Mouse (Mus musculus): ENCODE data around the gene Tbc1d7.

Tbc1d7 gene

DNA sequence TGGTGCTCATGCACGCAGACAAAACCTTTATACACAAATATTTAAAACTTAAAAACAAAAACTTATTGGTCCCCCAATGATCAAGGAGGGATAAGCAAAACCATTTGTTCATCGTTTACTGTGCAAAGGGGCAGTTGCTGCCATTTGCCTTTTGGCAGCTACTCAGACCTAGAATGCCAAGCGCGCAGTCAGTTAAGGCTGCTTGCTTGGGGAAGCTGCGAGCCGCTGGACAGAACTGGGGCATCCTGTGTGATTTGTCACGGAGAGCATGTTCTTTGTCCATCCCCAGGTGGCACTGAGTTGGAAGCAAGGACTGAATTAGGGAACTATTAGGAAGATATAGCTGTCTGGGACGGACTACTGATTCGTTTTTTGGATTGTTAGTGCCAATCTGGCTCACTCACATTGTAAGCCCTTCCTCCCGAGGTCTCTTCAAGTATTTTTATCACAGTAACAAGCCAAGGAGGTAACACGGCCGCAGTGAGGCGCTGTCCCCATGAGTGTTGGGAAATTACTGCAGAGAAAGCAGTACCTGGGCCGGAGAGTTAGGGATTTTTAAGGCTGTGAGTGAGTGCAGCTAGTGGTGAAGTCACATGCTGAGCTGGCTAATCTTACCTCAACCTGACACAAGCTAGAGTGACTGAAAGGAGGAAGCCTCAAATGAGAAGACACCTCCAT, 874 bp upstream of the Tbc1d7 start:
- H3K9me3 ChIP-seq (ENCODE audit: low read length) = 0 out of 2 replicates have a peak, but pooled peaks cover 4% of the 10 kb centered on the region
- H3K36me3 ChIP-seq (ENCODE audit: insufficient read depth, low read length) = no peaks in the 10 kb centered on the region
- no peak for TF ChIP-seq NANOG (IDR thresholded peaks at IDR 0.05; ENCODE audit: borderline replicate concordance, low read length)
- TF ChIP-seq POU5F1 (IDR thresholded peaks at IDR 0.05; ENCODE audit: borderline replicate concordance, low read length) = no peak
- TF ChIP-seq CTCF (conservative IDR thresholded peaks at IDR 0.05; ENCODE audit: low read length) = peak; percentile 18; the same call in 1 of the 2 replicates
- H3K4me1 ChIP-seq (replicated peaks; ENCODE audit: low read depth, low read length) = peaks cover 19% of the 10 kb centered on the region
- H3K4me3 ChIP-seq (replicated peaks; ENCODE audit: low read length) = peak overlapping the region; percentile 91
- H3K27me3 ChIP-seq (ENCODE audit: insufficient read depth, low read length) = no peaks in the 10 kb centered on the region

DNA sequence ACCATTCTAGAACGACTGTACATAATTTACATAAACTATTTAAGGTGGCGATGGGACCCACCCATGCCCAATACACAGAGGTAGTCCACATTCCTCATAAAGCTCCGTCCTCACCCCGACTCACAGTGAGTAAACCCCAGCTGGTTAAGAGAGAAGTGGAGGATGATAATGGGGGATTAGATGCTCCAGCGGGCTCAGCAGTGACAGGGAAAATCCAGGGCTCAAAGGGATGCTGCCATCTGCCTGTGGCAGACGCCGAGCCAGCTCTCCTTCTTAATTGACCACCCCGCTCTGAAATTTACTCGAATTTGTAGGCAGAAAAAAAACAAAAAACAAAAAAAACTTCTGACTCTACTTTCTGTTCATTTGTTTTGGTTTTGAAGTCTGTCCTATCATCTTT, 3.6 kb downstream of the Tbc1d7 start:
- Histone ChIP-seq H3K4me1 (replicated peaks; ENCODE audit: low read depth, low read length) (peaks cover 12% of the 10 kb centered on the region), H3K4me3 (replicated peaks; ENCODE audit: low read length) (no peak overlapping the region), H3K27me3 (ENCODE audit: insufficient read depth, low read length) (no peaks in the 10 kb centered on the region), H3K9me3 (ENCODE audit: low read length) (no peaks in the 10 kb centered on the region), H3K36me3 (ENCODE audit: insufficient read depth, low read length) (peaks cover 11% of the 10 kb centered on the region)
- TF ChIP-seq NANOG (IDR thresholded peaks at IDR 0.05; ENCODE audit: borderline replicate concordance, low read length) (no peak), CTCF (conservative IDR thresholded peaks at IDR 0.05; ENCODE audit: low read length) (no peak), POU5F1 (IDR thresholded peaks at IDR 0.05; ENCODE audit: borderline replicate concordance, low read length) (no peak)

- TF ChIP-seq POU5F1 (IDR thresholded peaks at IDR 0.05; ENCODE audit: borderline replicate concordance, low read length) (no peak), NANOG (IDR thresholded peaks at IDR 0.05; ENCODE audit: borderline replicate concordance, low read length) (no peak), CTCF (conservative IDR thresholded peaks at IDR 0.05; ENCODE audit: low read length) (no peak)
- peaks cover 13% of the 10 kb centered on the region for H3K36me3 ChIP-seq (ENCODE audit: insufficient read depth, low read length)
- no peaks in the 10 kb centered on the region for H3K27me3 ChIP-seq (ENCODE audit: insufficient read depth, low read length)
- no peak overlapping the region for H3K4me3 ChIP-seq (replicated peaks; ENCODE audit: low read length)
- H3K4me1 ChIP-seq (replicated peaks; ENCODE audit: low read depth, low read length) = peaks cover 24% of the 10 kb centered on the region
- no peaks in the 10 kb centered on the region for H3K9me3 ChIP-seq (ENCODE audit: low read length)
Measured at GRCm38 (mm10) chr13:43159429-43159828, 11.9 kb downstream of the Tbc1d7 start.

DNA sequence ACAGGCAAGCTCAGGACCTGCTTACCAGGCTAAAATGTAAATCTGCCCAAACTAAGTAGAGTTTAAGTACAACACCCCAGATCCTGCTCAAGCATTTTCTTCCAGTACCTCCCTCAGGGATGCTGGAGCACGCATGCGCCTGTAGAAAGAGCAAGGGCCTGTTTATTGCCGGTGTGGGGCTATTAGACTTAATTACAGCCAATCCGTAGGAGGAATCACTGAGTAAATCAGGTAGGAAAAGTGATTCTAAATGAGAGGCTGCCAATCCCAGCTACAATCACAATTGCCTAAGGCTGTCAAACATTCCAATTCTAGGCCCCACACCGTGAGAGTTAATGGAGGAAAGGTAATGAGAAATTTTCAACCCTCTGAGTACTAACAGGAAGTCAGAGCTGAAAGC, 13.0 kb downstream of the Tbc1d7 start:
- Histone ChIP-seq H3K27me3 (ENCODE audit: insufficient read depth, low read length) (no peaks in the 10 kb centered on the region), H3K9me3 (ENCODE audit: low read length) (no peaks in the 10 kb centered on the region), H3K4me1 (replicated peaks; ENCODE audit: low read depth, low read length) (peaks cover 24% of the 10 kb centered on the region), H3K36me3 (ENCODE audit: insufficient read depth, low read length) (peaks cover 10% of the 10 kb centered on the region), H3K4me3 (replicated peaks; ENCODE audit: low read length) (no peak overlapping the region)
- TF ChIP-seq POU5F1 (IDR thresholded peaks at IDR 0.05; ENCODE audit: borderline replicate concordance, low read length) (no peak), CTCF (conservative IDR thresholded peaks at IDR 0.05; ENCODE audit: low read length) (no peak), NANOG (IDR thresholded peaks at IDR 0.05; ENCODE audit: borderline replicate concordance, low read length) (no peak)

GRCm38 (mm10) chr13:43157370-43157769, 13.9 kb downstream of the Tbc1d7 start:
- no peaks in the 10 kb centered on the region for H3K9me3 ChIP-seq (ENCODE audit: low read length)
- no peaks in the 10 kb centered on the region for H3K27me3 ChIP-seq (ENCODE audit: insufficient read depth, low read length)
- H3K4me1 ChIP-seq (replicated peaks; ENCODE audit: low read depth, low read length) = peaks cover 28% of the 10 kb centered on the region
- no peak overlapping the region for H3K4me3 ChIP-seq (replicated peaks; ENCODE audit: low read length)
- TF ChIP-seq POU5F1 (IDR thresholded peaks at IDR 0.05; ENCODE audit: borderline replicate concordance, low read length) (no peak), NANOG (IDR thresholded peaks at IDR 0.05; ENCODE audit: borderline replicate concordance, low read length) (no peak), CTCF (conservative IDR thresholded peaks at IDR 0.05; ENCODE audit: low read length) (no peak)
- peaks cover 8% of the 10 kb centered on the region; the same call in 1 of the 2 replicates for H3K36me3 ChIP-seq (ENCODE audit: insufficient read depth, low read length)

DNA sequence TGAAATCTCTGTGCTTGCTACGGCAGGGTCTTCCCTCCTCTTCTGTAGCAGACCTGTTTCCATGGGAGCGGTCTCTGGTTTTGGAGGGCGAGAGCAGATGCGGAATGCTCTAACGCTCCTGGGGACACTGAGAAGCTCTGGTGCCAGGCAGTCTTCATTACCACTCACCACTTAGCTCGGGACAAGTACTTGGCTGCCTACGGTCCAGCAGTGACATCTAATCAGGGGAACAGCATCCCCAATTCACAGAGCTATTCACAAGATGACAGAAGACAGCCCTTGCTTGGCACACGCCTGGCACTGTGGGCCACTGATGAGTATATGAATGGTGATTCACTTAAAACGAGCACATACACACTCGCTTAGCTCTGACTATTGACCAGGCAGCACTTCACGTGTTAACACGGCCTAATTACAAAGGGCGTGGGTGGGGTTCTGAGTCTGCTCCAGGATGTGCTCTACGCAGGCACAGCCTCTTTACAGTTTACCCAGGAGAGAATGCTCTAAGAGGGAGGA, 19.2 kb downstream of the Tbc1d7 start:
- Histone ChIP-seq H3K9me3 (ENCODE audit: low read length) (no peaks in the 10 kb centered on the region), H3K36me3 (ENCODE audit: insufficient read depth, low read length) (peaks cover 16% of the 10 kb centered on the region; the same call in 1 of the 2 replicates), H3K4me1 (replicated peaks; ENCODE audit: low read depth, low read length) (peaks cover 25% of the 10 kb centered on the region), H3K27me3 (ENCODE audit: insufficient read depth, low read length) (no peaks in the 10 kb centered on the region), H3K4me3 (replicated peaks; ENCODE audit: low read length) (0 out of 2 replicates have a peak overlapping the region, but pooled peaks have one; percentile 20)
- TF ChIP-seq POU5F1 (IDR thresholded peaks at IDR 0.05; ENCODE audit: borderline replicate concordance, low read length) (no peak), NANOG (IDR thresholded peaks at IDR 0.05; ENCODE audit: borderline replicate concordance, low read length) (no peak)

DNA sequence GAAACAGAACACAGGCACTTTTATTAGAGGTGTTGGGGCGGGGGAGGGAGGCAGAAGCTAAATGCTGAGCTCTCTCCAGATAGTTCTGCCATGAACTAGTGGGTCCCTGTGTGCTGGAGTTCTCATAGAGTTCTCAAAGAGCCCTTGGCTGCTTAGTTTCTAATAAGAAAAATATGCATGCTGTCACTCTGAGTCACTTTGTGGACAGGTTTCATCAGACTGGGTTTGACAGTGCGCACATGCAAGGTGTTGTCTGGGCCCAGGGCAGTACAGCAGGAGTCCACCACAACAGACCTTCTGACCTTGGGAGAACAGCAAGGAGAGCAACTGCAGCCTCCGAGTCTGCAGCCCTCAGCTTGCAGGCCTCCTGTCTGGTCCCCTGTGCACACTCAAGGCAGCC, 21.6 kb downstream of the Tbc1d7 start:
- TF ChIP-seq POU5F1 (IDR thresholded peaks at IDR 0.05; ENCODE audit: borderline replicate concordance, low read length) (no peak), CTCF (conservative IDR thresholded peaks at IDR 0.05; ENCODE audit: low read length) (no peak), NANOG (IDR thresholded peaks at IDR 0.05; ENCODE audit: borderline replicate concordance, low read length) (no peak)
- Histone ChIP-seq H3K9me3 (ENCODE audit: low read length) (no peaks in the 10 kb centered on the region), H3K27me3 (ENCODE audit: insufficient read depth, low read length) (no peaks in the 10 kb centered on the region), H3K4me1 (replicated peaks; ENCODE audit: low read depth, low read length) (peaks cover 20% of the 10 kb centered on the region), H3K4me3 (replicated peaks; ENCODE audit: low read length) (no peak overlapping the region), H3K36me3 (ENCODE audit: insufficient read depth, low read length) (peaks cover 13% of the 10 kb centered on the region; the same call in 1 of the 2 replicates)

GRCm38 (mm10) chr13:43148692-43149091, 22.6 kb downstream of the Tbc1d7 start:
- TF ChIP-seq NANOG (IDR thresholded peaks at IDR 0.05; ENCODE audit: borderline replicate concordance, low read length) = no peak
- Histone ChIP-seq H3K9me3 (ENCODE audit: low read length) (no peaks in the 10 kb centered on the region), H3K4me1 (replicated peaks; ENCODE audit: low read depth, low read length) (peaks cover 20% of the 10 kb centered on the region), H3K36me3 (ENCODE audit: insufficient read depth, low read length) (peaks cover 8% of the 10 kb centered on the region; the same call in 1 of the 2 replicates), H3K4me3 (replicated peaks; ENCODE audit: low read length) (no peak overlapping the region), H3K27me3 (ENCODE audit: insufficient read depth, low read length) (no peaks in the 10 kb centered on the region)
